Mouse (Mus musculus) small intestine, adult 2 months (tissue): Measurements from ENCODE around the gene Pdlim5. TPM values are rescaled to one million over a fixed set of nuclear protein-coding genes. Genes with fewer than 3 reads are reported as not detected.

ENCODE experiments used
- H3K27ac ChIP-seq: fragments of 200-500 bp; 2 replicates; pipeline ENCODE4 v1.5.1; 2012; ENCODE audit warnings: low read depth, low read length, control low read depth, inconsistent platforms; ENCODE audit not compliant: insufficient read depth
- H3K27me3 ChIP-seq: fragments of 200-500 bp; 2 replicates; pipeline ENCODE4 v1.6.1; 2012; ENCODE audit warnings: mild to moderate bottlenecking, moderate library complexity, low read length, inconsistent platforms; ENCODE audit not compliant: control insufficient read depth, insufficient read depth
- H3K36me3 ChIP-seq: fragments of 200-500 bp; 2 replicates; pipeline ENCODE4 v1.6.1; 2012; ENCODE audit warnings: mild to moderate bottlenecking, low read length, control low read depth, inconsistent platforms; ENCODE audit not compliant: control insufficient read depth, insufficient read depth
- H3K4me1 ChIP-seq: fragments of 200-500 bp; 2 replicates; pipeline ENCODE4 v1.6.1; 2012; ENCODE audit warnings: low read length, inconsistent platforms, mixed read lengths; ENCODE audit not compliant: control insufficient read depth, insufficient read depth, insufficient read length
- H3K4me3 ChIP-seq: fragments of 200-500 bp; 2 replicates; pipeline ENCODE4 v1.5.1; 2012; ENCODE audit warnings: low read depth, mild to moderate bottlenecking, control low read depth, inconsistent platforms, low read length, moderate library complexity
- CTCF ChIP-seq: fragments of 200-500 bp; IDR thresholded peaks from 2 replicates; pipeline ENCODE4 v1.5.1; 2012; ENCODE audit warnings: low read depth, mild to moderate bottlenecking, control low read depth, inconsistent platforms, low read length, moderate library complexity, mixed read lengths; ENCODE audit not compliant: insufficient replicate concordance, insufficient read length; ENCODE audit errors: extremely low read depth
- POLR2A ChIP-seq: fragments of 200-500 bp; IDR thresholded peaks from 2 replicates; pipeline ENCODE4 v1.6.1; 2012; ENCODE audit warnings: low read depth, mild to moderate bottlenecking, control low read depth, inconsistent platforms, low read length, moderate library complexity
- WGBS: fragments of 180-500 bp; shearing (Covaris S2); methylation state at CpG from one replicate; pipeline ENCODE4 v1.1.7; 2018; 5-methylcytosine and 5-hydroxymethylcytosine counted together
- polyA plus RNA-seq: library from polyadenylated mRNA; depleted of rRNA; stranded (reverse); fragments of >200 nt; gene quantifications from 2 replicates; pipeline ENCODE4 v1.2.3, GENCODE M21; 2012

The Pdlim5 gene
- polyA plus RNA-seq, 1 experiment, result 63.1 TPM

DNA sequence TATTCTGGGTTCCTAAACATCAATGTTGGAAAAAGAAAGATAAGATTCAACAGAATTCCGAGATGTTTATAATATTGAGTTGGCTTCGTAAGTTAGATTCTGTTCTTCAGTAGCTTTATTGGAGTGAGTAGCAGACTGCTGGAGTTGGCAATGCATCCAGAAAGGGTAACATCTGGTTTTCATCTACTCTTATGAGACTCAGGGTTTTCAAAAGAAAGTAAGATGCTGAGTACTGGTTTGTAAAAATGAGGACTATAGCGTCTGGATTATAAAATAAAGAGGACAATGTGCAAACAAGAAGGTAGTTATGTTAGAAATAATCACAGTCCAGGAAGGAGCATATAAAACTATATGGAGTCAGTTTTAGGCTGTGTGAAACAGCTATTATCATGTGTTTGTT, 45.0 kb downstream of the Pdlim5 start:
- no peak overlapping the region for H3K4me3 ChIP-seq
- peaks cover 13% of the 10 kb centered on the region for H3K36me3 ChIP-seq
- no peak overlapping the region for H3K27ac ChIP-seq
- H3K4me1 ChIP-seq, result peaks cover 9% of the 10 kb centered on the region; the same call in 1 of the 2 replicates
- H3K27me3 ChIP-seq, result no peaks in the 10 kb centered on the region
- WGBS, result 55% methylated on average over 3 of the region's 3 CpGs
- TF ChIP-seq POLR2A (no peak), CTCF (no peak)

DNA sequence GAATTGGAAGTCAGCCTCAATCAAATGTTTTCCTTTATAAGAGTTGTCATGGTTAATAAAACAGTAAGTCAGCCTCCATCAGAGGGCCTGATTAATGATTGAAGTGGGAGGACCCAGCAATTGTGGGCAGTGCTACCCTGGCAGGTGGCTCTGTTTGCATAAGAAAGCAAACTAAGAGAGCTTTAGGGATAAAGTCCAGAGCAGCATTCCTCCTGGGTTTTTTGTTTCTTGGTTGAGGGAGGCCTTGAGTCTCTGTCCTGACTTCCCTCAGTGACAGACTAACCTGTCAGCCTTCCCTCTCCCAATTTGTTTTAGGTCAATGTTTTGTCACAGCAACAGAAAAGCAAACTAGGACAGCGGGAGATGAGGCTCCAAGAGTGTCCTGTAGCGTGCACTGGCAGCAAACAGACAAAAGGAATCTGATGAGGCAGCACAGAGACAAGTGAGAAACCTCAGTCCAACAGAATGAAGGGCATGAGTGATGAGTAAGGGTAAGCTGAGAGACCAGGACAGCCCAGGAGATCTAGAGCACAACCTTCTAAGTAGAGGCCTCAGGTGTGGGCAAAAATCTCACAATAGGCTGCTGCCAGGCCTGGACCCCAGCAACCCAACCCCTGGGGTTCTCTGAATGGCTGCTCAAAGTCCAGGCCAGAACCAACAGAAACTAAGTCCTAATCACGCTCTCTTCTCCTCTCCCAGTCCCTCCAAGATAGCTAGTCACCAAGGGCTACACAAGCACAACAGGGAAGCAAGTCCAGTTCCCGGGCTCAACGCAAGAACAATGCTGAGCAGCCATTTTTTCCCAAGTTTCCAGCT, 46.5 kb downstream of the Pdlim5 start:
- no peak for TF ChIP-seq CTCF
- TF ChIP-seq POLR2A, result no peak
- WGBS, result 34% methylated on average over 5 of the region's 5 CpGs
- Histone ChIP-seq H3K27ac (peak overlapping the region; percentile 90), H3K36me3 (peaks cover 13% of the 10 kb centered on the region), H3K4me3 (no peak overlapping the region), H3K27me3 (no peaks in the 10 kb centered on the region), H3K4me1 (peaks cover 12% of the 10 kb centered on the region; the same call in 1 of the 2 replicates)

DNA sequence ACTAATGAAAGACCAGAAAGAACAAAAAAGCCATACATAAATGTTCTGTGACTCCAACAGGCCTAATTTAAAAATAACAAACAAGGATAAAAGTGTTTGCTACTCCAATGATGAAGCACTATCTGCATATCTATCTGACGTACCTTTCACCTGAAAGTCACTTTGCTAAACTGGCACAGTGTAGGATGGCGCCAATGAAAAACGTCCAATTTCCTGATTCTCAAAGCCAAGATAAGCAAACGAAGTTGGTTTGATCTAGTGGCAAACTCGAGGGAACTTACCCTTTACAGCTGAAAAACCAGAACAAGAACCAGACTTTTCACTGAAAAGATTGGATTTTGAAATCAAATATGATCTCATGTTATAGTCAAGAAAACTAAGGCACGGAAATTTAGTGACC, 49.2 kb downstream of the Pdlim5 start:
- H3K27ac ChIP-seq, result no peak overlapping the region
- no peak overlapping the region for H3K4me3 ChIP-seq
- peaks cover 10% of the 10 kb centered on the region; the same call in 1 of the 2 replicates for H3K4me1 ChIP-seq
- peaks cover 5% of the 10 kb centered on the region for H3K36me3 ChIP-seq
- WGBS, result 29% methylated on average over 6 of the region's 6 CpGs
- H3K27me3 ChIP-seq, result no peaks in the 10 kb centered on the region
- TF ChIP-seq CTCF (no peak), POLR2A (no peak)

DNA sequence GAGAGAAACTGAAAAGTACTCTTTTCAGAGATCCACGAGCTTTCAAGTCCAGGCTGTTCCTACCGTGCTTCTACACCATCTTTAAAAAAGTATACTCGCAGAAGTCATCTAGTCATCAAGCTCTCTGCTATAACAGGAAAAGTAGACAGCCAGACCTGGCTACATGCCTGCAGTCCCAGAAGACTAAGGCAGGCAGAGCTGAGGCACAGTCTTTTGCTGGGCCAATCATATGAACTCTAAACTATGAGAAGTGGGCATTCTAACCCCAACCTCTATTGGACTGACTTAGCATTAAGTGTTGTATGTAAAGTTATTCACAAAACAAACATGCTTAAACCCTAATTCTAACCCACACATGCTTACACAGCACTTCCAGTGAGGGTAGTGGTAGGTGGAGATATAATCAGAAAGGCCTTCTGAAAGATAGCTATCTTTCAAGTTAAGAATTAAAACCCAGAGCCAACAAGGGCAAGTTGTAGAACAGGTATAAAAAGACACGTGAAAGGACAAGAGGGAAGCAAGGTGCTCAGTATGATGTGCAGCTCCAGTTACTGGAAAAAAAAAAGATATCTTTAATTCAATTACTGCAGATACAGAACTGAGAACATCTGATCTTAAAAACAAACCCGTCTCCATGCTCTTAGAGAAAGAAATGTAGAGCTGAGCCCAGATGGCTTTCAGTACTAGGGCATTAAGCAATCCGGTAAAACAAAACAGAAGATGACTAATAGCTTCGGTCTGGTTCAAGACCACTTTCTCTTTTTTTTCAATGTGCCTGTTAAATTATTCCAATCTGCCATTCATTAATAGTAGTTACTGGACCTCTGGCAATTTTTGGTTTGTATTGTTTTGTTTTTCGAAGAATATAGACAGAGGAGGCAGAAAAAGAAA, 50.0 kb downstream of the Pdlim5 start:
- WGBS, result 65% methylated on average over 8 of the region's 8 CpGs
- Histone ChIP-seq H3K36me3 (peaks cover 4% of the 10 kb centered on the region), H3K27ac (no peak overlapping the region), H3K4me1 (peaks cover 13% of the 10 kb centered on the region; the same call in 1 of the 2 replicates), H3K4me3 (no peak overlapping the region), H3K27me3 (no peaks in the 10 kb centered on the region)
- no peak for TF ChIP-seq CTCF
- no peak for TF ChIP-seq POLR2A

DNA sequence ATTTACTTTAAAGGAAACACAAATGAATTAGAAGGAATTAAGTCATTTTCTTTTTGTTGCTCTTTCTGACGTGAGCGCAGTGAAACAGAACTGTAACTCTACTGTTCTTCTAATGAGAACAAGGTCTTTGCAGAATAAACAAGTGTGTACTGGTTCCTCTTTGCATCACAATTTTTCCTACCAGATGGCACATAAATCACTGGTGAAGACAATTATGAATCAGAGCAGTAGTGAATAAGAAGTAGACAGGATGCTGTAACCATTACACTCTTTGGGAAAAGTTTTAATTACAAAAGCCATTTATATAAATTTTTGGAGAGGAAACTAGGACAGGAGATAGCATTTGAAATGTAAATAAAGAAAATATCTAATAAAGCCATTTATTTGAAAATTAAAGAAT, 51.7 kb downstream of the Pdlim5 start:
- H3K4me1 ChIP-seq, result peaks cover 17% of the 10 kb centered on the region; the same call in 1 of the 2 replicates
- no peak overlapping the region for H3K27ac ChIP-seq
- no peak overlapping the region for H3K4me3 ChIP-seq
- 90% methylated on average over 2 of the region's 2 CpGs for WGBS
- H3K36me3 ChIP-seq, result peaks cover 4% of the 10 kb centered on the region
- TF ChIP-seq POLR2A (no peak), CTCF (no peak)
- H3K27me3 ChIP-seq, result no peaks in the 10 kb centered on the region

DNA sequence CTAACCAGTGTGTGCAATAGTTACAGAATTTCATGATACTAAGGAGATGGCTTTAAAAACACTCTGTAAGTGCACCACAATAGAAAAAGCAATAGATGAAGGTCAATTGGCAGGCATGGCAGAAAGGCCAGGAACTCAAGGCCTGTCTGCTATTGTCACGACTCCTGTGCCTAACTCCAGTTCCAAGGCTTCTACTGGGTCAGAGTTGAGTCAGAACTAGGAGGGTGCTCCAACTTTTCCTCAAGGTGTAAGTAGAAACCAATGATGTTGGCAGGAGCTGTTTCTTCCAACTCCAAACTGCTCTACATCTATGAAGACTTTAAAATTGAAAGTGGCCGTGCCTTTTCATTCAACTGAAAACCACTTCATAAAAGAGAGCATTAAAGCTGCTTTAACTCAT, 54.8 kb downstream of the Pdlim5 start:
- Histone ChIP-seq H3K4me1 (peaks cover 14% of the 10 kb centered on the region; the same call in 1 of the 2 replicates), H3K27me3 (no peaks in the 10 kb centered on the region), H3K4me3 (no peak overlapping the region), H3K27ac (no peak overlapping the region), H3K36me3 (no peaks in the 10 kb centered on the region)
- no peak for TF ChIP-seq POLR2A
- WGBS, result 62% methylated on average over 2 of the region's 2 CpGs

DNA sequence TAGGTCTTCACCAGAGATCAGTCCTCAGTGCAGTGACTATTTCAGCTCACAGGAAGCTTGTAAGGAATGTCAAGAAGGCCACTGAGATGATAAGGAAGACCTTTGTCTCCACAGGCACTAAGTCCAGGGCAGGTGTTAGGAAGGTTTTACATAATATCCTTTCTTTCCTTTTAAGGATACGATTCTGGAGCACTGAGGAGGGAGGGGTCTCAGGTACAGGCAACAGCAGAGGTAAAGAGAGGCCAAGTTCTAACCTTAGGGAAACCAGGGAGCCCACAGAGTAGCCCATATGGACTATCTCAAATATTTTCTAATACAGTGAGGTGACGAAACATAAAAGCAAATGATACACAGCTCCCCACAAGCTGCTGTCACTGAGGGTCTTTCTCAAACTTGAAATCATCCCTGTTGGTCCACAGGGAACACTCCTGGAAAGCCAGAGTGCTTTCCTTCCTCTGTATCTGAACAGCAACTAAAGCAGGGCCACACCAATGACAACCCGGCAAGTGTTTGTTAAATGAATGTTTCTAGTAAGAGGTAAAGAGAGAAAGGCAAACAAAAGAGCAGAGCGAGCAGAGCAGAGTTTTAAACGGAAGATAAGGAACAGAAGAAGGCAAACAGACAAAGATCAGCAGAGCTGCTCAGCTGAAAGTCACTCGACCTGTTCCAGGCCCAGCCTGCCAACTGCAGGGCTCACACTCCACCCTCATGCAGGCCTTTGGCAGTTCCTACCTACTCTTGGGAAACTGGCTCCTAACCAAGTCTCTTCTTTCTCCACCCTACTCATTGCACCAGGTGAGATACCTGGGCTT, 55.9 kb downstream of the Pdlim5 start:
- Histone ChIP-seq H3K27me3 (no peaks in the 10 kb centered on the region), H3K4me3 (no peak overlapping the region), H3K4me1 (peaks cover 12% of the 10 kb centered on the region; the same call in 1 of the 2 replicates), H3K36me3 (no peaks in the 10 kb centered on the region), H3K27ac (peak overlapping the region; percentile 99)
- WGBS, result 24% methylated on average over 6 of the region's 6 CpGs
- TF ChIP-seq POLR2A (no peak), CTCF (no peak)
